Mouse (Mus musculus) naive thymus-derived CD4-positive, alpha-beta T cell, adult 5 months (primary cell): Measurements from ENCODE around the gene Tctex1d2. TPM values are rescaled to one million over a fixed set of nuclear protein-coding genes. Genes with fewer than 3 reads are reported as not detected.

Experiments used
- polyA plus RNA-seq: library from polyadenylated mRNA; unstranded; fragments of 100-300 nt; shearing (Covaris generic); gene quantifications from one replicate; pipeline ENCODE4 v1.2.1, GENCODE M21; 2017

The Tctex1d2 gene
- 1.1 TPM for polyA plus RNA-seq

DNA sequence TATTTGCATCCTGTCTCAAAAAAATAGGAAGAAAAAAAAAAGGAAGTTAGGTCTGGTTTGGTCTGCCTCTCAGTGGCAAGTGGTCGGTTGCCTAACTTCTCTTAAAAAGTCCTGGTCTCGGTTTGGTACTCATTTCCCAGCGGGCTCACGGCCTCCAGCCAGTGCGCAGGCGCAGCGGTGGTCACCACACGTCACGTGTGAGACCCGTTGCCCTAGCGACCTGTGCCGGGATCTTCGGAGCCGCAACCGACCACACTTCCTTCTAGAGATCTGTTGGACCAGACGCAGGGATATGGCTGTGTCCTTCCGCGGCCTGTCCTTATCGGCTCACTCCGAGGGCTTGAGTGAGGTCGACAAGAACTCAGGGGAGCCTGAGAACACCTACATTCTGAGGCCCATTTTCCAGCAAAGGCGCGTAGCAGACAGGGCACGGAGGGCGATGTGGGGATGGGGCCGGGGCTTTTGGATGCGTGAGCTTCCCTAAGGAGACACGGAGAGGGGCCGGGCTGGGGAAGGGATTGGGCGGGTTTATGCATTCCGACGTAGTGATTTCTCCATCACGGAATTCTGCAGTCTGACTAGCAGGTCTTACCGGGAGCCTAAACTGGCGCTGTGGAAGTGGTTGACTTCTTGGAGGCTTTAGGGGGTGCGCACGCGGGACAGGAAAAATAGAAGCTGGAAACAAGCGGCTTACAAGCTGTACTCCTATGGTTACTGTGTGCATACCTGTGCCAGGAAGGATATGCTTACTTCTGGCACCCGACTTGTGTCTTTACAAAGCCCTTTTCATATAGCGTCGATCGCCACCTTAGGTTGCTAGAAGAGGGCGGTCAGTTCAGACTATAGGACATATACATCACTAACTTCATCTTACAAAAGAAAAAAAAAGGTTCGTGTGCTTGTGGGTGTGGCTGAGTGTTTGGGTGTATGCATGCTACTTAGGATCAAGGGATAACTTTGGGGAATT, at the start of gene Tctex1d2:
Gene Tctex1d2 (plus strand): TSS at position 186 of the 967 bp plus-strand sequence.

DNA sequence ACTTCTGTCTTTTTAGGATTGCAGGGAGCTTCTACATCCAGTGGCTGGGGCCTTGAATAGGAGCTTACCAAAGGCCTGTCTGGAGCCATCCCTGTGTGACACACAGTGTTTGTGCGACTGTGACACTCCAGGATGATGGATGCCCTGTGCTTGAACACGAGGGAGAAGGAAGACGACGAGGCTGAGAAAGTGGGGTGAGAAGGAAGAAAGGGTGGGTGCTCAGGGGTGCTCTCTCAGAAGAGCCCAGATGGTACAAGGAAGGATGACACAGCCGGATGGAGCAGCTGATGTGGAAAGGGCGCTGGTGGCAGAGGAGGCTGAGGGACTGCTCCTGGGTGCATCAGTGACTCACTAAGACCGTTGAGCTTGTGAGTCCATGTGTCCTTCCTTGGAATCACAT, 19.2 kb upstream of the Tctex1d2 start, which contains the start of gene Tm4sf19:
Gene Tm4sf19 (plus strand): TSS at position 240 of the 400 bp plus-strand sequence.

GRCm38 (mm10) chr16:32430474-32431046, 11.1 kb downstream of the Tctex1d2 start, which contains the start of gene Pcyt1a:
Gene Pcyt1a, plus strand, starts transcription at chr16:32430921.

Other genes with a start within 250 kb of the Tctex1d2 start
- not detected for gene Bex6, start 239.9 kb upstream of the Tctex1d2 start, polyA plus RNA-seq
- gene Fbxo45, start 172.5 kb upstream of the Tctex1d2 start, polyA plus RNA-seq, result 11.6 TPM
- gene Wdr53, start 172.5 kb upstream of the Tctex1d2 start, polyA plus RNA-seq, result 10.5 TPM
- gene Smco1, start 148.2 kb upstream of the Tctex1d2 start, polyA plus RNA-seq, result not detected
- gene Rnf168, start 142.2 kb upstream of the Tctex1d2 start, polyA plus RNA-seq, result 23.1 TPM
- 56.0 TPM for gene Ubxn7, start 87.4 kb upstream of the Tctex1d2 start, polyA plus RNA-seq
- gene Tm4sf19, start 19.2 kb upstream of the Tctex1d2 start, polyA plus RNA-seq, result not detected
- 9.8 TPM for gene Pcyt1a, start 11.2 kb downstream of the Tctex1d2 start, polyA plus RNA-seq
- gene Slc51a, start 68.2 kb downstream of the Tctex1d2 start, polyA plus RNA-seq, result not detected
- gene Zdhhc19, start 76.6 kb downstream of the Tctex1d2 start, polyA plus RNA-seq, result not detected
- gene Tfrc, start 189.2 kb downstream of the Tctex1d2 start, polyA plus RNA-seq, result 38.4 TPM
- 7.0 TPM for gene Tnk2, start 224.2 kb downstream of the Tctex1d2 start, polyA plus RNA-seq